Mouse (Mus musculus): ENCODE measurements around the gene Arid3b. TPM values are rescaled to one million over a fixed set of nuclear protein-coding genes. Genes with fewer than 3 reads are reported as not detected.

Gene Arid3b
- total and polyA plus RNA-seq, 3 experiments: 16.7 to 105 (median 33.4) TPM

- TF ChIP-seq ELF1 (IDR thresholded peaks at IDR 0.05; ENCODE audit: low read depth, low read length) (no peak), MAZ (IDR thresholded peaks at IDR 0.05; ENCODE audit: low read depth, low read length) (peak; percentile 71; the same call in 1 of the 2 replicates), ZMIZ1 (IDR thresholded peaks at IDR 0.05; ENCODE audit: low read depth, low read length) (no peak), JUN (IDR thresholded peaks at IDR 0.05; ENCODE audit: insufficient read depth, low read depth, low read length) (peak; percentile 61), JUND (conservative IDR thresholded peaks at IDR 0.05; ENCODE audit: low read depth, low read length) (peak; percentile 55), ZKSCAN1 (IDR thresholded peaks at IDR 0.05; ENCODE audit: borderline replicate concordance, low read depth, low read length) (no peak), HCFC1 (IDR thresholded peaks at IDR 0.05; ENCODE audit: low read depth, low read length) (no peak), RCOR1 (conservative IDR thresholded peaks at IDR 0.05; ENCODE audit: low read depth, low read length) (0 out of 2 replicates have a peak, but pooled peaks have one; percentile 66), BHLHE40 (IDR thresholded peaks at IDR 0.05; ENCODE audit: low read depth, low read length) (peak; percentile 32; the same call in 1 of the 2 replicates), RAD21 (IDR thresholded peaks at IDR 0.05; ENCODE audit: low read depth, low read length) (no peak), TBP (conservative IDR thresholded peaks at IDR 0.05; ENCODE audit: low read depth, low read length) (0 out of 2 replicates have a peak, but pooled peaks have one; percentile 32), TCF12 (IDR thresholded peaks at IDR 0.05; ENCODE audit: low read depth, low read length) (peak; percentile 55; the same call in 1 of the 2 replicates), SIN3A (IDR thresholded peaks at IDR 0.05; ENCODE audit: low read length) (peak; percentile 91), MEF2A (IDR thresholded peaks at IDR 0.05; ENCODE audit: borderline replicate concordance, low read depth, low read length) (peak; percentile 90), CHD1 (IDR thresholded peaks at IDR 0.05; ENCODE audit: low read depth, low read length) (no peak; the same call in 1 of the 2 replicates), CHD2 (IDR thresholded peaks at IDR 0.05; ENCODE audit: low read length) (peak; percentile 60), POLR2AphosphoS2 (IDR thresholded peaks at IDR 0.05; ENCODE audit: low read depth, low read length) (no peak; the same call in 1 of the 2 replicates), UBTF (IDR thresholded peaks at IDR 0.05; ENCODE audit: low read depth, low read length) (0 out of 2 replicates have a peak, but pooled peaks have one; percentile 15), NELFE (IDR thresholded peaks at IDR 0.05; ENCODE audit: low read depth, low read length) (no peak), SMC3 (IDR thresholded peaks at IDR 0.05; ENCODE audit: low read depth, low read length) (peak; percentile 3; the same call in 1 of the 2 replicates), GABPA (IDR thresholded peaks at IDR 0.05; ENCODE audit: insufficient replicate concordance, low read depth, low read length) (no peak), KAT2A (IDR thresholded peaks at IDR 0.05; ENCODE audit: insufficient replicate concordance, low read length) (no peak)
Observed at GRCm38 (mm10) chr9:57834629-57835417, 1.8 kb downstream of the Arid3b start (continued).
